Mouse (Mus musculus): ENCODE results near the gene Spaca6. TPM values are rescaled to one million over a fixed set of nuclear protein-coding genes. Genes with fewer than 3 reads are reported as not detected.

The Spaca6 gene
- polyA plus RNA-seq, 1 experiment from 2014 or later = 4.7 TPM

DNA sequence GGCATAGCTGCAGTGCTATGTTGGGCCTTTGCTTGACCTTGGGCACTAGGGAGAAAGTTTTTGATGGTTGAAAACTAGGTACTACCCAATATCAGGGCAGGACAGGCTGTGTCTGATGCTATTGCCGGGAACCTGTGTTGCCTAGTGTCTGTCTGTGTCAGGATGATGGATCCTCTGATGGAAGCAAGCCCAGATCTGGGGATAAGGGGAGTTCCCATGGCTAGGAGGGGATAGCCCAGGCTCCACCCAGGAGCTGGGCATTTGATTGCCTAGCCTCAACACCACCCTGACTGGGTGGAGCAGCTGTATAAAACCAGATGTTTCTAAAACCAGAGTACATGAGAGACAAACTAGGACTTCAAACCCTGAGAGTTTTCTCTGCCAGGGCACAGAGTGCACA lies 29.7 kb downstream of the Spaca6 start:
- Histone ChIP-seq H3K4me1 (ENCODE audit: control insufficient read depth, low read depth, low read length) (no peaks in the 10 kb centered on the region), H3K4me2 (ENCODE audit: low read depth, low read length) (no peak overlapping the region), H3K9me3 (replicated peaks; ENCODE audit: control insufficient read depth, low read length) (no peaks in the 10 kb centered on the region), H3K27ac (ENCODE audit: low read length) (no peak overlapping the region), H3K27me3 (ENCODE audit: control insufficient read depth, insufficient read depth, low read depth, low read length) (no peaks in the 10 kb centered on the region), H3K4me3 (ENCODE audit: low read depth, low read length) (no peak overlapping the region), H3K36me3 (ENCODE audit: control insufficient read depth, insufficient read depth) (no peaks in the 10 kb centered on the region), H3K9ac (ENCODE audit: low read depth, low read length) (no peak overlapping the region)
- 64% methylated on average over 1 of the region's 1 CpGs for WGBS (ENCODE audit: insufficient replicate concordance)
- ATAC-seq (ENCODE audit: low read depth) = peak; percentile 32; the same call in 1 of the 2 replicates

DNA sequence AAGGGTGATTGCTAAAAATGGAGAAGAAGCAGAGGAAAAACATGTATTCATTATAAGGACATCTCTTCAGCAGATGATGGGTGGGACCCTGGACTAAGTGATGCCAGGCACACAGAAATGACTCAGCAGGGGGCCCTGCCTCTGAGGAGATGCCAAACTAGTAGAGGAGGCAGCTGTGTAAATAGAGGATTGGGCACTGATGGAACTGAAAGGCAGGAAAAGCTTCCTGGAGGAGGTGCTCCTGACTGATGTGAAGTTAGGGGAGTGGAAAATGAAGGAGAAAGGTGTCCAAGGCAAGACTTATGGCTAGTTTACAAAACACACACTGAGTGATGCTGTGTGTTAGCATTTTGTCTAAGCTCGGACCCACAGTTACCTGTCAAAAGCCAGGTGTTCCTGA lies 30.5 kb downstream of the Spaca6 start:
- 50% methylated on average over 1 of the region's 1 CpGs for WGBS (ENCODE audit: insufficient replicate concordance)
- H3K9ac ChIP-seq (ENCODE audit: low read depth, low read length) = no peak overlapping the region
- no peaks in the 10 kb centered on the region for H3K36me3 ChIP-seq (ENCODE audit: control insufficient read depth, insufficient read depth)
- H3K4me2 ChIP-seq (ENCODE audit: low read depth, low read length) = no peak overlapping the region
- no peaks in the 10 kb centered on the region for H3K4me1 ChIP-seq (ENCODE audit: control insufficient read depth, low read depth, low read length)
- no peak overlapping the region for H3K27ac ChIP-seq (ENCODE audit: low read length)
- no peak overlapping the region for H3K4me3 ChIP-seq (ENCODE audit: low read depth, low read length)
- H3K27me3 ChIP-seq (ENCODE audit: control insufficient read depth, insufficient read depth, low read depth, low read length) = no peaks in the 10 kb centered on the region
- ATAC-seq (ENCODE audit: low read depth) = no peak
- H3K9me3 ChIP-seq (replicated peaks; ENCODE audit: control insufficient read depth, low read length) = no peaks in the 10 kb centered on the region

DNA sequence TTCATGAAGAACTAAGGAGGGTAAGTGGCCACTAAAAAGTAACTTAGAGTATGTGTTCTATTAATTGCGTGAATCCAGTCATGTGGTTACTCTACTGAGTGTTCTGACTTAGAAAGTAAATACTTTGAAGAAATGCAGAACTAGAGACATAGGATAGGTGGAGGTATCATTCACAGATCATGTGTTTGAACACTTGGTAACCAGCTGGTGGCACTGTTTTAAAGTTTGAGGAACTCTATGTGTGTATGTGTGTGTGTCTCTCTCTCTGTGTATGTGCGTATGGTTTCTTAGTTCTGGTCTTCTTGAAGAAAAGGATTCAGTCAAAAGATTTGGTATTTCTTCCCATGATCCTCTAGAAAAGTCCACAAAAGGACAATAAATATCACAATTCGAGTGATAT lies 33.2 kb downstream of the Spaca6 start:
- Histone ChIP-seq H3K9ac (ENCODE audit: low read depth, low read length) (no peak overlapping the region), H3K27ac (ENCODE audit: low read length) (no peak overlapping the region), H3K4me1 (ENCODE audit: control insufficient read depth, low read depth, low read length) (no peaks in the 10 kb centered on the region), H3K4me2 (ENCODE audit: low read depth, low read length) (no peak overlapping the region), H3K27me3 (ENCODE audit: control insufficient read depth, insufficient read depth, low read depth, low read length) (no peaks in the 10 kb centered on the region), H3K36me3 (ENCODE audit: control insufficient read depth, insufficient read depth) (no peaks in the 10 kb centered on the region), H3K4me3 (ENCODE audit: low read depth, low read length) (no peak overlapping the region), H3K9me3 (replicated peaks; ENCODE audit: control insufficient read depth, low read length) (no peaks in the 10 kb centered on the region)
- ATAC-seq (ENCODE audit: low read depth) = no peak
- WGBS (ENCODE audit: insufficient replicate concordance) = 53% methylated on average over 3 of the region's 3 CpGs

DNA sequence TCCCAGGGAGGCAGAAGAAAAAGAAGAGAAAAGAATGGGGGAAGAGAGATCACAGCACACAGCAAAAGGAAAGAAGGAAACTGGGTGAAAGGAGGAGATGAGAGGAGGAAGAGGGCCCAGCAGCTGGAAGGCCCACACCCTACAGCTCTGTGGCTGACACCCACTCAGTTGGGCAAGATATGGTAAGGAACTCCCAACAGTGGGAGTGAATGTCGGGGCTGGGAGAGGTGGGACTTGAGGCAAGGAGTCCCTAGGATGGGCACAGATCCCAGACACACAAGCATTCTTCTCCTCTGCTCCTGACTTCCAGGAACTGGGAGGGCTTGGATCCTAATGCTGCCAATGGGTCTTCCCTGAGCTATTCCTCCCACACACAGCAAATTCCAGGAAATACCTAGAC lies 35.4 kb downstream of the Spaca6 start:
- no peak overlapping the region for H3K27ac ChIP-seq (ENCODE audit: low read length)
- WGBS (ENCODE audit: insufficient replicate concordance) = 45% methylated on average over 1 of the region's 1 CpGs
- no peaks in the 10 kb centered on the region for H3K27me3 ChIP-seq (ENCODE audit: control insufficient read depth, insufficient read depth, low read depth, low read length)
- H3K4me2 ChIP-seq (ENCODE audit: low read depth, low read length) = no peak overlapping the region
- ATAC-seq (ENCODE audit: low read depth) = no peak
- no peaks in the 10 kb centered on the region for H3K9me3 ChIP-seq (replicated peaks; ENCODE audit: control insufficient read depth, low read length)
- no peaks in the 10 kb centered on the region for H3K36me3 ChIP-seq (ENCODE audit: control insufficient read depth, insufficient read depth)
- H3K4me3 ChIP-seq (ENCODE audit: low read depth, low read length) = no peak overlapping the region
- H3K9ac ChIP-seq (ENCODE audit: low read depth, low read length) = no peak overlapping the region
- no peaks in the 10 kb centered on the region for H3K4me1 ChIP-seq (ENCODE audit: control insufficient read depth, low read depth, low read length)

DNA sequence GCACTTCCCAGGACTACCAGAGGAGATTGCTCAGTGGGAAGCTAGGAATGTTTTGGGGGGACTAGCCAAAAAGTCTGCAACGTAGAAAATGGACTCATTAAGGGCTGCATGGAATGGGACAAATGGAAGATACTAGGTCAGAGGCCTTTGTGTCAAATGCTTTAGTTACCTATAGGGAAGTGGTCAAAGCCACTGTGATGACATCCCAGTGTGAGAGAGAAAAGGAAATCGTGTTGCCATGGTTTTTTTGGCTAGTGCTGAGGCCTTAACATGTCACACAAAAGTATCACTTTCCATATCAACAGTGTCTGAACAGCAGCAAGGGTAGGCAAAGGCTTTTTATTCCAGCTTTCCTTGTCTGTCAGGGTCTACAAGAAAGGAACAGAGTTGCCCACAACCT lies 38.2 kb downstream of the Spaca6 start:
- Histone ChIP-seq H3K4me2 (ENCODE audit: low read depth, low read length) (no peak overlapping the region), H3K9ac (ENCODE audit: low read depth, low read length) (no peak overlapping the region), H3K27me3 (ENCODE audit: control insufficient read depth, insufficient read depth, low read depth, low read length) (no peaks in the 10 kb centered on the region), H3K36me3 (ENCODE audit: control insufficient read depth, insufficient read depth) (no peaks in the 10 kb centered on the region), H3K9me3 (replicated peaks; ENCODE audit: control insufficient read depth, low read length) (no peaks in the 10 kb centered on the region), H3K4me3 (ENCODE audit: low read depth, low read length) (no peak overlapping the region), H3K27ac (ENCODE audit: low read length) (no peak overlapping the region), H3K4me1 (ENCODE audit: control insufficient read depth, low read depth, low read length) (no peaks in the 10 kb centered on the region)
- WGBS (ENCODE audit: insufficient replicate concordance) = 25% methylated on average over 2 of the region's 2 CpGs
- peak; percentile 40; the same call in 1 of the 2 replicates for ATAC-seq (ENCODE audit: low read depth)

DNA sequence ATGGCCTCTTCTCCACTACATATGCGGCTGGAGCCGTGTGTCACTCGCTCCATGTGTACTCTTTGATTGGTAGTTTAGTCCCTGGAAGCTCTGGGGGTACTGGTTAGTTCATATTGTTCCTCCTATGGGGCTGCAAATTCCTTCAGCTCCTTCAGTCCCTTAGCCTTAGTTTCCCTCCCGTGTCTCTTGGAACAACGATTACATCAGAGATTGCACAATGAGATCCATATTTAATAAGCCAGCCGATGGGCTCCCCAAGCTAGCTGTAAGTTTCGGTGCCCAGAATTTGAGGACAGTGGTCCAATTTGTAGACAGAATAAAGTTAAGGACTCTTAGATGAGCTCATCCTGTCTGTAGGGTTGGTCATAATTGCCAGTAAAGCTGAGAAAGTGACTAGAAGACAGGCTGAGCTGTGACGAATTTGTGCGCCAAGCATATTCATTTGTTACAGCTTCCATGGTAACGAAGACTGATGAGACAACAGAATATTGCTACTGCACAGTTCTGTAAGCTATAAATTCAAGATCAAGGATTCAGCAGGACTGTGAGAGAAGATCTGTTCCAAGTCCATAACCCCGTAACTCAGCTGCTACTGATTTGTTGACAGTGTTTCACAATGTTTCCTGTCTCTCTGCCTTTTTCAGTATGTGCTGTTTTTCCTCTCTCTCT lies 40.0 kb downstream of the Spaca6 start:
- WGBS (ENCODE audit: insufficient replicate concordance) = 58% methylated on average over 11 of the region's 11 CpGs
- Histone ChIP-seq H3K9me3 (replicated peaks; ENCODE audit: control insufficient read depth, low read length) (no peaks in the 10 kb centered on the region), H3K27me3 (ENCODE audit: control insufficient read depth, insufficient read depth, low read depth, low read length) (no peaks in the 10 kb centered on the region), H3K4me3 (ENCODE audit: low read depth, low read length) (no peak overlapping the region), H3K4me1 (ENCODE audit: control insufficient read depth, low read depth, low read length) (no peaks in the 10 kb centered on the region), H3K4me2 (ENCODE audit: low read depth, low read length) (no peak overlapping the region), H3K27ac (ENCODE audit: low read length) (no peak overlapping the region), H3K36me3 (ENCODE audit: control insufficient read depth, insufficient read depth) (no peaks in the 10 kb centered on the region), H3K9ac (ENCODE audit: low read depth, low read length) (no peak overlapping the region)
- peak; percentile 52; the same call in 1 of the 2 replicates for ATAC-seq (ENCODE audit: low read depth)

DNA sequence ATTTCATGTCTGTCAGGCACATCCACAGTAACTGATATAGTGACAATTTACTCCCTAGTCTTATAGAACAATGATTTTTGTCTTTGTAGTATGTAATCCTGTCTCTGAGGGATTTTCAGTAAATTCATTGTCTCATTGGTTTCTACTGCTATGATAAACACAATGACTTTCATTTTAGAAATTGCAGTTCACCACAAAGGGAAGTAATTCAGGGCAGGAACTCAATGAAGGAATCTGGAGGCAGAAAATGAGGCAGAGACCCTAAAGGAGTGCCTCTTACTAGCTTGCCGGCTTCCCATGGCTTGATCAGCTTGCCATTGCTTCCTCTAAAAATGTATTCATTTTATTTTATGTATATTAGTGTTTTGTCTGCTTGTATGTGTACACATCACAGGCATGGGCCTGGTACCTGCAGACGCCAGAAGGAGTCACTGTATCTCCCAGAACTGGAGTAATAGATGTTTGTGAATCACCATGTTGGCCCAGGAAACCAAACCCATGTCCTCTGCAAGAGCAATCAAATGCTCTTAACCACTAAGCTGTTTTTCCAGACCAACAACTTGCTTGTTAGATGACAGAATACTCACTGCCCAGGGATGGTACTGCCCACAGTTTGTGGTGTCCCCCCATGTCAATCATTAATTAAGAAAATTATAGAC lies 44.1 kb downstream of the Spaca6 start:
- Histone ChIP-seq H3K9me3 (replicated peaks; ENCODE audit: control insufficient read depth, low read length) (no peaks in the 10 kb centered on the region), H3K4me1 (ENCODE audit: control insufficient read depth, low read depth, low read length) (no peaks in the 10 kb centered on the region), H3K27me3 (ENCODE audit: control insufficient read depth, insufficient read depth, low read depth, low read length) (no peaks in the 10 kb centered on the region), H3K27ac (ENCODE audit: low read length) (0 out of 2 replicates have a peak overlapping the region, but pooled peaks have one; percentile 42), H3K4me3 (ENCODE audit: low read depth, low read length) (no peak overlapping the region), H3K4me2 (ENCODE audit: low read depth, low read length) (no peak overlapping the region), H3K36me3 (ENCODE audit: control insufficient read depth, insufficient read depth) (no peaks in the 10 kb centered on the region), H3K9ac (ENCODE audit: low read depth, low read length) (no peak overlapping the region)
- ATAC-seq (ENCODE audit: low read depth) = no peak
- 33% methylated on average over 2 of the region's 2 CpGs for WGBS (ENCODE audit: insufficient replicate concordance)

DNA sequence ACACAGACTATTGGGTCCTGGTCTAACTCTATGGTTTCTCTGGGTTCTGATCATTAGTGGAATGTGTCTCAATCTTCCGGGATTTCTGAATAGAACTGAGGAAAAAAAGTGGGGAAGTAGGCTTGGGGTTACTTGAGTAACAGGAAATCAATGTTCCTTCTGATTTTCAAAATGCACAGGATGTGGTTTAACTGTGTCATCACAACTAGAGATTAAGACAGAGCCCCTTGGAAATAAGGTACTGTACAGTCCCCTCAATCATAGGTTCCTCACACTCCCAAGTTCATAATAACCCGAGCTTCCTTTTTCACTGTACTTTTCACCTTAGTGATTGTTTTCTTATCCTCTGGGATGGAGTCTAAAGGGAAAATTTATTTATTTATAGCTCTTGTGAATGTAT lies 44.7 kb downstream of the Spaca6 start:
- Histone ChIP-seq H3K4me2 (ENCODE audit: low read depth, low read length) (no peak overlapping the region), H3K27me3 (ENCODE audit: control insufficient read depth, insufficient read depth, low read depth, low read length) (no peaks in the 10 kb centered on the region), H3K4me3 (ENCODE audit: low read depth, low read length) (no peak overlapping the region), H3K9ac (ENCODE audit: low read depth, low read length) (no peak overlapping the region), H3K27ac (ENCODE audit: low read length) (no peak overlapping the region), H3K9me3 (replicated peaks; ENCODE audit: control insufficient read depth, low read length) (no peaks in the 10 kb centered on the region), H3K36me3 (ENCODE audit: control insufficient read depth, insufficient read depth) (no peaks in the 10 kb centered on the region), H3K4me1 (ENCODE audit: control insufficient read depth, low read depth, low read length) (no peaks in the 10 kb centered on the region)
- ATAC-seq (ENCODE audit: low read depth) = peak; percentile 51; the same call in 1 of the 2 replicates
- WGBS (ENCODE audit: insufficient replicate concordance) = 24% methylated on average over 2 of the region's 2 CpGs

DNA sequence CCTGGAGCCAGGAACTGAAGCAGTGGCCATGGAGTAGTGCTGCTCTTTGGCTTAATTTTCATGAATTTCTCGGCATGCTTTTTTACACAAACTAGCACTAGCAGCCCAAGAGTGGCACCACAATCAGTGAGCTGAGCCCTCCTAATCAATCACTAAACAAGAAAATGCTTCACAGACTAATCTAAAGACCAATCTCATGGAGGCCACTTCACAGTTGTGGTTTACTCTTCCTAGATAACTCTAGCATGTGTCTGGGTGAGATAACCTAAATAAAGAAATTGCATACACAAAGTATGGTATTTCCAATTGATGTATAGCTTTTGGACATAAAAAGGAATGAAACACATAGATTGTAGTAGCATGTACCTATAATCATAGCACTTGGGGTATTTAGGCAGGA lies 52.4 kb downstream of the Spaca6 start:
- Histone ChIP-seq H3K4me1 (ENCODE audit: control insufficient read depth, low read depth, low read length) (no peaks in the 10 kb centered on the region), H3K4me3 (ENCODE audit: low read depth, low read length) (no peak overlapping the region), H3K27ac (ENCODE audit: low read length) (no peak overlapping the region), H3K9me3 (replicated peaks; ENCODE audit: control insufficient read depth, low read length) (no peaks in the 10 kb centered on the region), H3K4me2 (ENCODE audit: low read depth, low read length) (no peak overlapping the region), H3K36me3 (ENCODE audit: control insufficient read depth, insufficient read depth) (no peaks in the 10 kb centered on the region), H3K9ac (ENCODE audit: low read depth, low read length) (no peak overlapping the region), H3K27me3 (ENCODE audit: control insufficient read depth, insufficient read depth, low read depth, low read length) (no peaks in the 10 kb centered on the region)
- 22% methylated on average over 1 of the region's 1 CpGs for WGBS (ENCODE audit: insufficient replicate concordance)
- no peak for ATAC-seq (ENCODE audit: low read depth)
